Mouse (Mus musculus) cerebellum, adult 11 months (tissue): ENCODE results near the gene Snx15.

ENCODE experiments used
- DNase-seq: peaks from one replicate; pipeline ENCODE4 v3.0.0; 2022

Gene Snx15

GRCm38 (mm10) chr19:6118677-6119185, 9.4 kb downstream of the Snx15 start:
- DNase-seq: no peak

GRCm38 (mm10) chr19:6117986-6118676, 10.0 kb downstream of the Snx15 start, which contains the start of gene Sac3d1:
Sac3d1 (minus strand) TSS chr19:6118650.
- peak; percentile 83 for DNase-seq

DNA sequence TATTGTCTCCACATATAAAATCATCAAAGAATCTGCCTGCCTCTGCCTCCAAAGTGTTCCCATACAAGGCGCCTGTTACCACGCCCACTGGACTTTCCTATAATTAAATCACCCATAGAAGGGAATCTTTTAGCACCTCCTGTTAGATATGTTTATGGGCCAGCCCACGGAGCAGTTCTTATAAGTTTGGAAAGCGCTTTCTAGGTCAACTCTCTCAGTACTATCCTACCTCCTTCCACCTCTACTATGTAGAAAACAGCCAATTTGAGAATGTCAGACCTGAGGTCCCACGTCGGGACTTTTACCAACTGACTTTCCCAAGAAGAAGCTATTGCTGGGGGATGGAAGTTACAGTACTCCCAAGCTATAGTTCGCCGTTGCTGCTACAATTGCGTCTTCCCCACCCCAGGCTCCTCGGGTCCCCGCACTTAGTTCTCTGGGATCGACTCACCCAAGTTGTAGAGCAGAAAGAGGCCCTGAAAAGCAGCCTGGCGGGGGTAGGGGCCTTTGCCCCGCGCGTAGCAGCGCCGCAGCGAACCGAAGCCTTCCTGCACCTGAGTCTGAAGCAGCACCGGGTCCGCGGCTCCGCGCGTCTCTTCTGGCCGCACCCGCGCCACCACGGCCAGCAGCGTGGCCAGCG, 10.6 kb downstream of the Snx15 start:
- DNase-seq: no peak

DNA sequence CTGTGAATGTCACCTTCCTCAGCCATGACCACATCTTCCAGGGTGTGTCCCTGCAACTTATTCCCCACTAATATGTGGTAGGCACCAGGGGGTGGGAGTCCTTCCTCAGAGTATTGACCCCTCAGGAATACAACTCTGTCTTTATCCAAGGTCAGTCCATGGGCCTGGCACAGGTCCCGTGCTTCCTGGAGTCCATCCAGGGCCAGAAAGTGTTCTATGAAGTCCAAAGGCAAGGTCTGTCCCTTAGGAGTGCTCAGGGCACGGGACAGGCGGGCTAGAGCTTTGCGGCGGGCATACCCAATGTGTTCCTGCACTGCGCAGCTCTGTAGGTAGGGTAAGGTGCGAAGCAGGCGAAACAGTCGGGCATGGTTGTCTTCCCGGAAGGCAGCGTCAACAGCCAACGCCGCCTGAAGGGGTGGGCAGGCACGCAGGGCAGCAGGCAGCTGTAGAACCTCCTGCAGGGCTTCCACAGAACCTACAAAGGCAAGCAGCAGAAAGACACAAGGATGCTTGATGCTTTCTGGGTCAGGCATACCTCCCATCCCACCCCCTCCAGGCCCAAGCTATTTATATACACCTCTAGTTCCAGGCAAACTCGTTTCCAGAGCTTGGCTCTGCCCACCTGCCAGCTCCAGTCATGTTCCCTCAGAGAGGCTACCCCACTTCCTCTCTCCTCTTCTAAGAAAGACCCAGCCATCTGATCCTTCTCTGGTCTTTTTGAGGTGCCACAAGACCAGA, 11.8 kb downstream of the Snx15 start:
- DNase-seq: no peak

DNA sequence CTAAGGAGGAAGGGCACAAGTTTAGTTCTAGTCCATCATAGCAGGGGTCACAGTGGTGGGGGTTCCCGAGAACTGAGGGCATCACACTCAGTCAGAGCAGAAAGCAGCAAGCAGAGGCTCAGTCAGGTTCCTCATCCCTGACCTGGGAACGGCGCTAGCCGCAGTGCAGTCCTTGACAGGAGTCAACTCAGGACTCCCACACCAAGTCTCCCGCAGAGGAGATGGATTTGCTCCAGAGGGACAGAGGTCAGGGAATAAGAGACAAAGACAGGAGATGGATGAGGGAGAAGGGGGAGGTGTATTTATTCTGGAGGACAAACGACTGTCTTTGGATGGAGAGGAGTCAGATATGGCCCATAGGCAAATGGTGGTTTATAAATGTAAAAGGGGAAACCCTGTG, 15.0 kb downstream of the Snx15 start:
- no peak for DNase-seq

DNA sequence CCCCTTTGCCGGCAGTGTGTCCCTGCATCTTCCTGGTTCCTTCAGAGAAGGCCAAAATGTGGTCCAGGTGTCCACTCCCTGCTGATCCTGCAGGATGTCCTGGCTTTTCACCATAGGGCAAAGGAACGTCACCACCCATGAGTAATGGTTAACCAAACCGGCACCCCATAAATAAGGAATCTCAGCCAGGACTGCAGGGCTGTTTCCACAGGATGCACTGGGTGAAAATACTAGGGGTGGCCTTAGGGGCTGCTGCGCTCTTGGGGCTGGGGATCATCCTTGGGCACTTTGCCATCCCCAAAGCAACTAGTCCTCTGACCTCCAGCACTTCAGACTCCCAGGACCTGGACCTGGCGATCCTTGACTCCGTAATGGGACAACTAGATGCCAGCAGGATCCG, 22.5 kb downstream of the Snx15 start, which contains the start of gene Naaladl1:
Naaladl1 (plus strand) TSS at position 197 of the 400 bp plus-strand sequence.
- no peak for DNase-seq

DNA sequence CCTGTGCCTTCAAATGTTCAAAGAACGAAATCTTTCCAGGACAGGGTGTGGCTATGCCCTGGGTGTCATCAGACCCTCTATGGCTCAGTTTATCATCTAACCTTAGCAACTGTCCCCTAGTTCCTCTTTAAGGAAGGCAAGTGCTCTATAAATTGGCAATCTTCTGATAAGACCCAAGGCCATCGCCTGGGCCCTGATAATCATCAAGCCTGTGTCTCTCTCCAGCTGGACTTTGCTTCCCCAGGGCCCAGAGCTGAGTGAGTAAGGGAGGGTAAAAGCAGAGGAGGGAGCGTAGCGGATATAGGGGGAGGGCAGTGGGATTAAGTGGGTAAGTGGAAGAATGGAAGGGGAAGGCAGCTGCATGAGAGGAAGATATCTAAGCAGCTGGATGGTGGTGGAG, 23.6 kb downstream of the Snx15 start:
- no peak for DNase-seq

DNA sequence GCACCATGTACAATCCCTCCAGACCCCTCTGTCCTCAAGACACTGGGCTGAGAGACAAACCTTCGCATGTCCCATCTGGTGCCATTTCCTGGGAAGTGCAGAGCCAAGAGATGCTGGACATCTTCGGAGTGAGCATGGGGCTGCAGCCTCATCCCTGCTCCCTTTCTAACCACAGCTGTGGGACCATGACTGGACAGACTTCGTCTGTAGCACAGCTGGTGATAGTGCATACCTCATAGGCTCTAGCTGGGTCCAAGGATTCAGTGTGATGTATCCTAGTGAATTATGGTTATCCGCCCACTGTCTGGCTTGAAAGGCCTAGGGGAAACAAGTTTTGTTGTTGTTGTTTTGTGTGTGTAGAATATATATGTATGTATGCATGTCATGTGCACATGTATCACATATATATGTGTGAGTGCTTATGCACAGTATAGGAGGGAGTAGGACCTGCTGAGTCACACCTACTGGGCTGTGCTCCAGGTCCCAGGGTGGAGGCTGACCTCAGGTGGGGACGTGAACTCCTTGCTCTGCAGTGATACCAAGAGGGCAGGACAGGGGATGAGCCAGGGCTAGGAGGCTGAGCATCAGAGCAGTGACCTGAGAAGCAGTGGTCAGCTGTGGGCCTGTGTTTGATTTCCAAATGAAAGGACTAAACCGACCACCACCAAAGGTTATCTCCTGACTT, 25.8 kb downstream of the Snx15 start:
- DNase-seq: no peak

GRCm38 (mm10) chr19:6101186-6101585, 26.9 kb downstream of the Snx15 start:
- DNase-seq: no peak

DNA sequence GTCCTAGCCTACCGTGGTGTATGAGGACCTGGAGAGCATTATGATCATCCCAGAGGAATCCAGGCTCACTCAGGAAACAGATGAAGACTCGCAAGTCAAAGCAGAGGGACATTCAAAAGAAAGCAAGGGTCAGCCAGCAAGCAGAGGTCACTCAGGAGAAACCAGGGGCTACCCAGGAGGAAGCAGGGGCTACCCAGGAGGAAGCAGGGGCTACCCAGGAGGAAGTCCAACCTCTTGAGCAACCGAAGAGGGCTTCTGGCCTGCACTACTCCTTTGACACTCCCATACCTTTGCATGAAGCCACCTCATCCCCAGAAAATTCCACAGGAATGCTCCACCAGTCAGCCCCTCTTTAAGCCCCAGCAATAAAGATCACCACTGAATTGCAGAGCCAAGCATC, 30.3 kb downstream of the Snx15 start:
- DNase-seq: no peak

DNA sequence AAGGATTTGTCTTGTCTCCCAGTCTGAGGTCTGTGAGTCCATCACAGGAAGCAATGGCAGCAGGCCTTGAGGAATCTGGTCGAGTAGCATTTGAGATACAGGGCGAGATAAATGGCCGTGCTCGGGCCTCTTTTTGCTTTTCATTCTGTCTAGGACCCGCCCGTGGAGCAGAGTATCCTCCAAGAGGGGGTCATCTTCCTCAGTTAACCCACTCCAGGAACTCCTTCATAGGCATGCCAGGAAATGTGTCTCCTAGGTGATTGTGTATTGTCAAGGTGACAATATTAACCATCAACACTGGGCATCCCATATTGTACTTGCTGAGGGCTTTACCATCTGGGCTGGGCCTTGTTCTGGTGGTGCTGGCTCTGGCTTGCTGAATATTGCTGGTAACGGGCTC, 34.0 kb downstream of the Snx15 start, which contains the start of gene AC131692.1:
AC131692.1 (plus strand) TSS at position 301 of the 400 bp plus-strand sequence.
- no peak for DNase-seq

GRCm38 (mm10) chr19:6088841-6089240, 39.3 kb downstream of the Snx15 start:
- DNase-seq: no peak

DNA sequence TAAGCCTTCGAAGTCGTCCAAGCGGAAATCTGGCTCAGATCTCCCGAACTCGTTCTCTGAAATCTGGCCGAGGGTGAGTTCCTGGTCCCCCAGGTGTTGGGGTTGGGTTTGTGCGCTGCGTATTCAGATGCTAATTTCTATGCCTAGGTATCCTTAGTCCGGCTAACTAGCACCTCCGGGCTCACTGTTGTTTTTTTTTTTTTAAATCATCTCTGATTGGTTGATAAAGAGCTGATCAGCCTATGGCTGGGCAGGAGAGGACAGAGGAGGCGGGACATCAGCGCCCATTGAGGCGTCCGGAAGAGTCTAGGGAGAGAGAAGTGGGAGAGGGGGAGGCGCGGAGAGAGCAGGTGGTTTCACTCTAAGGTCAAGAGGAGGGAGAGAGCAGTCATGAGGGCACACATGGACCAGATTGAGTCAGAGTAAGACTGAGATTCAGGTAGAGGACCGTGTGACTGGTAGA, 42.7 kb downstream of the Snx15 start:
- no peak for DNase-seq

- DNase-seq: peak; percentile 97
Measured at GRCm38 (mm10) chr19:6084478-6085248, 43.4 kb downstream of the Snx15 start, which contains the start of the genes Zfpl1 and Cdca5. Zfpl1 (minus strand) TSS chr19:6084956. Cdca5 (plus strand) TSS chr19:6084983.

GRCm38 (mm10) chr19:6082156-6082555, 45.9 kb downstream of the Snx15 start, which contains the start of gene Gm28374:
Gm28374 (minus strand) TSS chr19:6082256.
- no peak for DNase-seq

GRCm38 (mm10) chr19:6079983-6080480, 48.1 kb downstream of the Snx15 start, which contains the start of gene Tmem262:
Tmem262 (plus strand) TSS chr19:6080033.
- no peak for DNase-seq

DNA sequence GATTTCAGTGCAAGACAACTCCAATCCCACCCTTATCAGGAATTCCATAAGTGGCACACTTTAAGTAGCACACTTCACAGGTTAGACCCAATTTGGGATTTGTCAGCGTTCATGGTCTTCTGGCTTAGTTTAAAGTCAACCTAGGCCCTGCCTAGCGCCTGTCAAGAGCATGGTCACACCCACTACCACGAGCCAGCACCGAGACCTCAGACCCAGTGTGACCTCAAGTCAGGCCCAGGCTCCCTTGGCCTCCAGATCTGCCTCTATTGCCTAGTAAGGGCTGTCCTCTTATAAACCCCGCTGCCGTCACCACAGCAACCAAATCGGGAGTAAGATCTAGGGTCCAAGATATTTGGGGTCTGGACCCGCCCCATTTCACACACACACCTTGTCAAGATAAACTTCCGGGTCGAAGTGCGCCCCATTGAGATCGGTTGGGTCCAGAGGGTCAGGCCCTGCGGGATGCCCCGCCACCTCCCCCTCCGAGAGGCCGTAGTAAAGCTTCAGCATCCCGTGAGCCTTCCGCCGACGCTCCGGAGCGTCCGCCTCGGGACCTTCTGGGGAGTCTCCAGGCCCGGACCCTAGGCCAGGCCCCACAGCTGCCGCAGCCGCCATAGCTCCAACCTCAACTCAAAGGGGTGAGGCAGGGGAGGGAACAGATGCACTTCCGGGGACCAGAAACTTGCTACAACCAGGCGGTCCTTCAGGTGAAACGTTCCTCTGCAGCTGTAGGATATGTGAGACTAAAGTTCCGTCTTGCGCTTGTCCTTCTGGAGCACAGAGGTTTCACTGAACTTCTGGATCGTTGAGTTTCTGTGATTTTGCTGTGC, 51.3 kb downstream of the Snx15 start, which contains the start of gene Vps51:
Vps51 (minus strand) TSS at position 668 of the 830 bp plus-strand sequence.
- DNase-seq: peak; percentile 78

DNA sequence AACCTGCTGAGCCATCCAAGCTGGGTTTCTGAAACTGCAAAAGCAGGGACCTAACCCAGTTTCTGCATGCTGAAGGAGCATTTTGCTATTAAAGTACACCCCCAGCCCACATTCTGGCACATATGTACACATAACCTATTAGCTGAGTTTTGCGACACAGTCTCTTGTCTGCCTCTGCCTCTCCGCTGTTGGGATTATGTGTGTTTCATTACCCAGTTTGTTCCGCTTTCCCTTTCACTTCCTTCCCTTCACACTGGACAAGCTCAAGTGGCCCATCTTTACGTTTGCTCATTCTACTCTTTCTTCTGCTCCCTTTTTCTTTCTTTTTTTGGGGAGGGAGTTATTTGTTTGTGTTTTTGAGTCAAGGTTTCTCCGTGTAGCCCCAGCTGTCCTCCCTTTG, 54.2 kb downstream of the Snx15 start:
- no peak for DNase-seq

DNA sequence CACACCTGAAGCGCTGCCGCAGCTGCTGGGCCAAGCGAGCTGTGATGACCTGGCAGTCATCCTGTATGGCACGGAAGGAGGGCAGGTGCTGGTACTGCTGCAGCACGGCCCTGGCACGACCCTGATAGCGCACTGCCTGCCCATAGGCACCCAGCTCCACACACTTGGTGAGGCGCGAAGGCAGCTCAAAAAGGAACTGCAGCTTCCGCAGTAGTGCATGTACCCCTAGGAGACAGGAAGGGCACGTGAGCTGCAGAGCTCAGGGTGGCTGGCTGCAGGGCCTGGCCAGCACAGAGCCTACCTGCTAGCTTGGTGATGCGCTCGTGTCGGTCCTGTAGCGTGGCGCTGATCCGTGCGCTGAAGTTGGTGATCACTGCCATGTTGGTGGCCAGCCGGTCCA, 56.8 kb downstream of the Snx15 start:
- DNase-seq: no peak

- DNase-seq: no peak
Measured at GRCm38 (mm10) chr19:6070571-6071250, 57.4 kb downstream of the Snx15 start.
